Mouse (Mus musculus) cerebellum, adult 18-20 months (tissue): ENCODE data around the gene Ssbp3.

Experiments used
- DNase-seq, 2 experiments: peaks; one replicate each; pipeline ENCODE4 v3.0.0; 2021

Gene Ssbp3

DNA sequence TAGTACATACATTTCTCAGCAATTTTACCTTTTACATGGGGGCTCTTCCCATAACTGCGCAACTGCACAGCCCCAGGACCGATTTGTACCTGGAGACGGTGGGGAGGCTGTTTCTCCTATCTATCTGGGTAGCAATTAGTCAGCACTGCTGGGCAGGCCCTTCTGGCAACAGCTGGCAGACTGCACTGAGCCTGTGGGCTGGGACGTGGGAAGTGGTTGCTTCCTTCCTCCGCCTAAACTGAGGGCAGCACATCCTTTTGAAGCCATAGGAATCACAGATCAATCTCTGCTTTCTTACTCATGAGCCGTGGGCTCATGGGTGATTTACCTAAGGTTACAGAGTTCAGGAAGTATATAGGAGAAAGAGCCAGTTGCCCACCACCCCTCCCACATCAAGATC is 148.3 kb downstream of the Ssbp3 start:
- DNase-seq, result no peak

DNA sequence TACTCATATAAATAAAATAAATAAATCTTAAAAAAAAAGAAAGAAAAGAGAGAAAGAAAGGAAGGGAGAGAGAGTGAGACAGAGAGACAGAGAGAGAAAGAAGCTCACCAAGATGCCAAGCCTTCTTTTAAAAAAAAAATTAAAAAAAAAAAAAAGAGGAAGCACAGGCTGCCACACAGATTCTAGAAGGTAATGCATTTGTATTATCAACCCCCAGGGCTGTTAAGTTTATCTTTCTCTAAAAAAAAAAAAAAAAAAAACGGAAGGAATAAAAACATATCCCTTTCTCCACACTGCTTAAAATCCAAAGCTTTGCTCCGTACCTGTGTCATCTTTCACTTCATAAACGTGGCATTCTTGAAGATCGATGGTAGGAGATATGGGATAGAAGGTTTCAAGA is 151.1 kb downstream of the Ssbp3 start:
- DNase-seq, result no peak

DNA sequence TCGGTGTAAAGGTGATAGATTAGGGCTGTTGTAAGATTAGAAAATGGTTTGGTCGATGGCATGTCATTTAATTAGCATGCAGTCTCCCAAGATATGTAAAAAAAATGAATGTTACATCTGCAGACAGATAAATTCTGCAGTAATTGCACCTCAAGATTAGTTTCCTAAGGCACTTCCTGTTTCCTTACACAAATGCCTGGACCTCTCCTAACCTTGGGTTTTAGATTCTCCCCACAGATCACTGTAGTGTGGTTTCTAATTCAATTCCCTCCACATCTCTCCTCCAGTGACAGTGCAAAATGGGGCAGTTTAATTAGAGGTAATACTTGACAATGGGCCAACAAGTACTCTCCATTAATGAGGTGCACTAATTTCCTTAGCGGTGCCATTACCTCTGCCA is 152.7 kb downstream of the Ssbp3 start:
- DNase-seq, result no peak

DNA sequence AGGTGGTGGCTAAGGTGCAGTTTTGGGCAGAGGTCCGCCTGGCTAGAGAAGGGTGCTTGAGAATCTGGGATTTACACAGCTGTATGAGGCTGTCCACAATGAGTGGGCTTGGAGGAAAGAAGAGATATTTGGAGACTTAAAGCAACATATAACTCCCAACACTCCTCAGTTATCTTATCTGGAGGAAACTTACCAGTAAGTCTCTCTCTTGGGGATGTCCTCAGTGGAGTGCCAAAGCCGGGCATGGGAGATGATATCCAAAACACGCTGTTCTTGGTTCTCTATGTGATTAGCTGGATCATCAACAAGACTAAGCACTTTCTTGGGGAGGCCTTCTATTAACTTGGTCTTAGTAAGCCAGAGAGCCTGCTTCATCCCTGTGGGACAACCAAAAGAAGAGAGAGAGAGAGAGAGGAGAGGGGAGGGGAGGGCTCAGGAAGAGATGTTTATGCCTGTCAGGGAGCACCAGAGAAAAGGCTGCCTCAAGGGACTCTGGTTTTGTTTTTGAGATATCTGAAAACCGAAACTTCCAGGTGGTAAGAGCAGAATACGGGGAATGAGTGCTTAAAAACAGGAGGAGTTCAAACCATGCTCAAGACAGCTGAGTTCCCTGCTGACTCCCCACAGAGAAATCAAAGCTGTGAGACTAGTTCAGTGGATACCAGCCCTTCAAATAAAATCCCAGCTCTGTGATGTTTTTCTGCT is 154.0 kb downstream of the Ssbp3 start:
- DNase-seq, result no peak

DNA sequence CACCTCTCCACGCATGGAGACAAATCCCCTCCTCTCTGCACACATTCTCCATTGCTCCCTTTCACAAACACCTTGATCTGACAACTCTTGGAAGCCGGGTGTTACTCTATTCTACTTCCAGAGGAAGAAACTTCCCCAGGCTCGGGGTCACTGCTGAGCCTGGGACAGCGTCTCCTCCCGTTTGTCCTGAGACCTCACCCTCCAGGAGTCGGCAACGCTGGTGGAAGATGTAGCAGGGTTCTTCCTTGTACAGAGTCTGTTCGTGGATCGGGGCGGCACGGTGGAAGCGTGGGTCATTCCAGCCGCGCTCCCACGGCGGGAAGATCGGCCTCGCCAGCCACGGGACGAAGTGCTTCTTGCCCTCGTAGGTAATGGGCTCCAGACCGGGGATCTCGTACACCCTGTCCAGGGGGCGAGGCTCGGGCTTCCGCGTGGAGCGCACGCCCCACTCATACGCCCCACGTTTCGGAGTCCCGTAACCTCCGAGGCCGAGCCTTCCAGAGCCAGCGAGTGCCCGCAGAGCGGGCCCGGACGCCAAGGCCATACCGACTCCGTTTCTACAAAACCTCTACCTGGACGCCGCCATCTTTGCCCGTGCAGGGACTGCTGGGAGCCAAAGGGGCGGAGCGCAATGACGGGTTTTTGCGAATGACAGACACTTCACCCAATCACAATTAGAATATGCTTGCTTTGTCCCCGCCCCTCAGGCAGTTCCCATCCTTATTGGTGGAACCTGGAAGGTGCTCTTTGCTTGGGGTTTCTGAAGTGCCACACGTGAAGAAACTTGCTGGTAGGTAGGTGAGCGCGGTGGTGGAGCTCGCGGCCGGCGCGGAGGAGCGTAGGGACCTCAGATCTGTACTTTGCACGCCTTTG is 156.0 kb downstream of the Ssbp3 start, which contains the start of the genes Mrpl37 and Cyb5rl:
Gene Mrpl37, minus strand, starts transcription at position 617 of the 873 bp plus-strand sequence.
Gene Cyb5rl, plus strand, starts transcription at position 737 of the 873 bp plus-strand sequence.
- DNase-seq, result peak; percentile 96 to 97

DNA sequence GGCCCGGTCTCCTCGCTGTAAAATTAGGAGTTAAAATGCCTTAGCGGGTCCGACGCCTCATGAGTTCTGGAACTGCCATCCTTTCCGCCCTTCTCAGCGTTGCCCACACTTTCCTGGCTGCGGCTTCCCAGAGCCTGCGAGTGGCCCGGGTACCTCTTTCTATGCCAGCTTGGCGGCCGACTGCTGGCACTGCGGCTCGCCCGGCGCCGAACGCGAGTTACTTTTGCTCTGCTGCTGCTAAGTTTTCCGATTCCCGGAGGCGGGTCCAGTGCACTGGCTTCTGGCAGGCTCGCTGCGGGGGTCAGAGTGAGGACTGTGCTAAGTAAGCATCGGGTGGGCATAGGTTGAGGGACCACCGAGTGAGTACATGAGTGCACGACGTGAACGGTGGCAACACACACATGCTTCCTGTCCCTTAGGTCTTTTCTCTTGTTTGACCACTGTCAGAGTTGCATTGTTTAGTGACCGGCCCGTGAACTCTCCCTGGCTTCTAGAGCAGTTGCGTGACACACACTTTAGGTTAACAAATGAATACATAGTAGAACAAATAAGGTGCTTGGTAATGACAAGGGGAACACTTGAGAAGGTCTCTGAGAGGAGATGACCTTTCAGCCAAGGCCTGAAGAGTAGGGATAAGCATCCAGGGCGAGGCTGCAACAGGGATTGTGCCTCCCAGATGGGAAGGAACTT is 156.8 kb downstream of the Ssbp3 start:
- peak in 1 of 2 experiments; percentile 39 for DNase-seq

DNA sequence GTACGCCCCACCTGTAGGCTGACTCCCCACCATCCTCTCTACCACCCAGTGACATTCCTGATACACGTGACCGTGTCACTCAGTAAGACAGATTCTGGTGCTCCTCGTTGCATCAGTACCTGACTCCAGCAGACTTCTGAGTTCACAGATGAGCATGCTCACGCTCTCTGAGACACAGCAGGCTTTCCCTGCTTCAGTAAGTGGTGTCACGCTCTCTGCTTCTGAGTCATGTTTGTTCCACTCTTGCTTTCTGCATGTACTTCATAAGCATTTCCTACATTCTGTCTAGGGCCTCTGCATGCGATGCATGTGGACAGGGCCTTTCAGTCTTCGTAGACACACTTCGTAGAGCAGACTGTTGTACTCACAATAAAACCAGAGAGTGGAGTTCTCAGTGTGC is 161.8 kb downstream of the Ssbp3 start:
- DNase-seq, result no peak

DNA sequence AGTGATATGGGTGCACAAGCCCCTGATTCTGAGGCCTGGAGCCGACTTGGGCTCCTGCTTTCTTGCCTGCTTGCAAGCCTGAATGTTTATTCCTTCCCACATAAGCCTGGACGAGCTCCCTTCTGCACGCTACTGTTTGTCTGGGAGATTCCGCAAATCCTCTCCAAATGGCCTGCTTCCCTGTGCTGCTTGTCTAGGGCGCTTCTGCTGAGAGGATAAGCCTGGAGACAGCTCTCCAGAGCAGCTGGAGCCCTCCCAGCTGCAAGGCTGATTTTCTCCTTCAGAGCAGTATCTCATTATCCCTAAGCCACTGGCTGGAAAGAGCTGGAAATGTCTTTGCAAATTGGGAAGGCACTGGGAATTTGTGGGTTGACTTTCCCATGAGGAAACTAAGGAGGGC is 165.0 kb downstream of the Ssbp3 start:
- DNase-seq, result no peak

DNA sequence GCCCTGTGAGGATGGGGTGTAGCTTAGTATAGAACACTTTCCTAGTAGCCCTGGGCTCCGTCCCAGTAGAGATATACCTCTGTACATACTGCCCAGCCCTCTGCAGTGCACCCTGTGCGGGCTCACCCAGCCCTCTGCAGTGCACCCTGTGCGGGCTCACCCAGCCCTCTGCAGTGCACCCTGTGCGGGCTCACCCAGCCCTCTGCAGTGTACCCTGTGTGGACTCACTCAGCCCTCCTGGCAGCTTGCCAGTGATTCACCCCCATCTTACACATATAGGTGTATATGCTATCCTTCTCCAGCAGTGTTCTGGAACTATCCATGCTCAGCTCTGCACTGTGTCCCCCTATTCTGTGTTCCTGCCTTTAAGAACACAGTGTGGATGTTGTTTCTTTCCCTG is 168.4 kb downstream of the Ssbp3 start:
- DNase-seq, result no peak

DNA sequence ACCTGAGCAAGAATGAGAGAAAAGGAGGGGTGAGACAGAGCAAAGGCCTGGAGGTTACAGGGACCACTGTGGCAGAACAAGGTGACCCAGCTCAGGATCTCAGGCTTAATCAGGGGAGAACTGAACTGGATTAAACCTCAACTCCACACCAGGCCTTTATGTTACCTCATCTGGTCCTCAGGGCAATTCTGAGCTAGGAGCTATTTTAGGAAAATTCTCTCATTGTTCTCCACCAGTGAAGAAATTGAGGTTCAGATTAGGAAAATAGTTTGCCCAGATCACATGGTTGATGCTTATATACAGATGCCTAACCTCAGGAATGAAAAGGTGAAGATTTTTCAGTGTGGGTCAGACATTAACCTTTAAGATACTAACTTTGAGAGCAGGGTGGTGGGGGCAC is 169.2 kb downstream of the Ssbp3 start:
- DNase-seq, result no peak

DNA sequence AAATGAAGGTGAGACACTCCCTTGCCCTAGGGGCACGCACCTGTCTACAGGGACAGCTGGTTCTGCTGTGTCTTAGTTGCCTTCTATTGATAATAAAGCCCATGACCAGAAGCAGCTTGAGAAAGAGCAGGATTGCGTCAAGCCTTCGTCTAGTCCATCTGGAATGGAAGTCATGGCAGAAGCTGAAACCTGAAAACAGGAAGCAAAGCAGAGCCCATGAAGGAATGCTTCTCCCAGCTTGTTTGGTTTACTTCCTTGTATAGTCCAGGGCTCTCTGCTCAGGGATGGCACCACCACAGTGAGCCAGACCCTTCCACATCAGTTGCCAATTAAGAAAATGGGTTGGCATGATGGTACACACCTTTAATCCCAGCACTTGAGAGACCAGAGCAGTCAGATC is 171.7 kb downstream of the Ssbp3 start:
- no peak for DNase-seq

DNA sequence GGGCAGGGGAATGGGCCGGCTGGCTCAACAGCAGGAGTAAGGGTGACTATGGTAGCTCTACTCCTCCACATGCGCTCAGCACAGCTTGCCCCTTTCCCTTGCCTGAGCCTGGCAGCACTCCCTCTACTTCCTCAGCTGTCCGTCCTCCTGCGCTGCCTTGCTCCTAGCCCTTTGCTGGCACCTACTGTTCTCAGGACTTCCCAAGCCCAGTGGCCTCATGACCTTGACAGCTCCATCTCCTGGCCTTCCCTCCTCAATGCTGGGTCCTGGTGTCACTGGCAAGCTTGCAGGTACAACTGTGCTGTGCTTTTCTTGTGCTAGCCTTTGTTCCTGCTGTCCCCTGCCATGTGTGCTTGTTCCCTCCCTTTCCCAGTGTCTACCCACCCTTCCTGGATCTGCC is 172.6 kb downstream of the Ssbp3 start:
- DNase-seq, result no peak

DNA sequence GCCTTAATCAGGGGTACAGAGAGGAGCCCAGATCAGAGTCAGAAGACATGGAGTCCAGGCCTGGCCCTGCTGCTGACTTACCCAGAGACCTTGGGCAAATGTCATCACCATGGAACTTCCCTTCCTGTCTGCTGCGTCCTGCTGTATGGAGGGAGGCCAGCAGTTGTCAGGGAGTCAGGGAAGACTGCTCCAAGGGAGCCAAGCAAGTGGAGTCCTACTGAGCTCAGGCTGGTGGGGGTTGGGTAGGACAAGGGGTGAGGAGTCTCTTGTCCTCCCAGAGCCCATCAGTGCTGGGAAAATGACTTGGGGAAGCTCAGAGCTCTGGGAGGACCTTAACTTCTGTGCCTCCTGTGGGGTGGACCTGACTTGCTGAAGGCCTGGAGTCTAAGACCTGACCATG is 173.8 kb downstream of the Ssbp3 start:
- DNase-seq, result peak in 1 of 2 experiments; percentile 13

DNA sequence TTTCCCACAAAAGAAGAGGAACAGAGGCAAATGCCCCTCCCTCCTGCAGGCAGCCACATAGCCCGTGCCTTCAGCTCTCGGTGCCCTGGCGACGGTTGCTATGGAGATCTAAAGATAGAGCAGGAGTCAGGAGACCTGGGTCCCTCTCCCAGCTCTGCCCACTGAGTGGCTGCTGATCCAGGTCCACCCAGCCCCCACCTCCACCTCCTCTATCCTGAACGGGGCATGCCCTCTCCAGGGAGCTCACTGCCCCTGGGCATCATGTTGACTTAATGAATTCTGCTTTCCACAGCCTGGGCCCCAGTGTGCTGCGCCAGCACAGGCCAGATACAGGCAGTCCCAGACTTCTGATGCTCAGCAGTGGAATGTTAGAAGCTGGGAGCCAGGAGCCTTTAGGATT is 174.4 kb downstream of the Ssbp3 start:
- peak in 1 of 2 experiments; percentile 21 for DNase-seq

DNA sequence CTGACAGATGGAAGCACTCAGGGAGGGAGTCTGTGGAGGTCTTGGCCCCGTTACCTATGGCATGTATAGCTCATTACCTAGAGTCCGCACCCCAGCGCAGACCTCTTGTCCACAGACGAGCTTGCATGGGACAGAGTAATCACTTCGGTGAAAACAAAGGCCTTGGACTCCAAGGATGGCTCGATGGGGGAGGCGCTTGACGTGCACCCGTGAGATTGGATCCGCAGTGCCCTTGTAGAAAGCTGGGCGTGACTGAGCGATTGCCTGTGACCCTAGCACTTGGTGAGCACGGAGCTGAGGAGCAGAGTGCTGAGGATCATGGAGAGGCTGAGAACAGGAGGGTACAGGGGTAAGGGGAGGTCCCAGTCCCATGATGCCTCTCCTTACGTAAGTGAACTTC is 181.2 kb downstream of the Ssbp3 start:
- DNase-seq, result no peak

DNA sequence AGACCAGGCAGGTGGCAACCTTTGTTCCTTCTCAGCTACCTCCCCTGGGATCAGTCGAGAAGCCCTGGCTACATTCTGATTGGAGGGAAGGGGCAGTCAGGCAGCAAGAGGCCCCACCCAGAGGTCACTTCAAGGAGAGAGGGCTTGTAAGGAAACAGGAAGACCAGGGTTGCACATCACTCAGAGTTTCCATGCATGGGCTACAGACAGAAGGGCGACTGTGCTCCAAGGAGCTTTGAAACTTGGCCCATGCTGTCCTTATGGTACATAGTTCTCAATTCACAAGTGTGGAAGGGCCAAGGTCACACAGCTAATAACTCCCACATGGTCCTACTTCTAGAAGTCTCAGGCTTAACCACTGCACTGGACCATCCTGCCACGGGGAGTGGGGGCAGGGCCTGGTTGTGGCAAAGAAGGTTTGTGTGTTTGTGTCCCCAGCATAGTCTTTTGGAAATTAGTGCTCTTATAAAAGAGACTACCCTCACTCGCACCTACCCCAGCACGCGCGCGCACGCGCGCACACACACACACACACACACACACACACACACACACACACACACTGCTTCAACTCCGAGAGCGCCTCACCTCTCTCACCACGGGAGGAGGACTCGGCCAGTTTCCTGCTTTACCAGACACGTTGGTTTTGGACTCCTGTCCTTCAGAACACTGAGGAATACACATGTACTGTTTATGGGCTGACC is 184.1 kb downstream of the Ssbp3 start:
- no peak for DNase-seq

DNA sequence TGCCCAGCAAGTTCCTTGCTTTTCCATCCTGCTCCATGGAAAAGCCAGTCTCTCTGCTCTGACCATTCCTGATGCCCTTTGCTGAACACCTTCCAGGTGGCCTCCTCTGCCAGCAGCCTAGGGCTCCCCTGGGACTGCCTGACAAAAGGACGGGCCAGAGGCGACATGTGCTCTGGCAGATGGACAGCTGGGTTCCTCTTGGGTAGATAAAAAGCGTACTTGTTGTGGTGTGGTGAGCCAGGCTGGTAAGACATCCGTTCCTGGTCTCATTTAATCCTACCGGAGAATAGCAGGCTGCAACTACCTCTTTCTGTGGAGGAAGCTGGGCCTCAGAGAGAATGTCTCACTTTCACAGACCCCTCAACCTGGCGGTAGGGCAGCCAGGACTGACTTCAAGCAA is 185.5 kb downstream of the Ssbp3 start:
- DNase-seq, result peak; percentile 19 to 25

DNA sequence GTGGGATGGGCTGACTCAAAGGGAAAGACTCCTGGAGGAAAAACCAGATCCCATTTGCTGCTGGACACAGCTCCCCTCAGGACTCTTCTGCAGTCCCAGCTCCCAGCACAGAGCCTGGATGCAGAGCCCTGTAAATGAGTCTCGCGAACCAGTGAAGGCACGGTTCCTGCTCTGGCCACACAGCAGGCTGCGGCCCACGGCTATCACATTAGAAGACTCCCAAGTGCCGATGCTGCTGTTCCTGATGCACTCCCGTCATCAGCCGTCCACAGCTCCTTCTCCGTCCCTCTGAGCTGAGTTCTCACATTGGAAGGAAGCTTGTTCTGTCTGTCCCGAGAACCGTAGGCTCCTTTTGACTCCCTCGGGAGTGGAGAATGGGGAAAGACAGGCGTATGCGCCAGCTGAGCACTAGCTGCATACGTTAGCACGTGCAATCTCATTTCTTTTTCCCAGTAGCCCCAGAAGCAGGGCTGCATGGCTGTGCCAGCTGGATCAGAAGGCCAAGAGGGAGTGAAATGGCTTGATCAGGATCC is 186.4 kb downstream of the Ssbp3 start, which contains the start of gene Cdcp2:
Gene Cdcp2, plus strand, starts transcription at position 51 of the 533 bp plus-strand sequence.
- DNase-seq, result no peak

DNA sequence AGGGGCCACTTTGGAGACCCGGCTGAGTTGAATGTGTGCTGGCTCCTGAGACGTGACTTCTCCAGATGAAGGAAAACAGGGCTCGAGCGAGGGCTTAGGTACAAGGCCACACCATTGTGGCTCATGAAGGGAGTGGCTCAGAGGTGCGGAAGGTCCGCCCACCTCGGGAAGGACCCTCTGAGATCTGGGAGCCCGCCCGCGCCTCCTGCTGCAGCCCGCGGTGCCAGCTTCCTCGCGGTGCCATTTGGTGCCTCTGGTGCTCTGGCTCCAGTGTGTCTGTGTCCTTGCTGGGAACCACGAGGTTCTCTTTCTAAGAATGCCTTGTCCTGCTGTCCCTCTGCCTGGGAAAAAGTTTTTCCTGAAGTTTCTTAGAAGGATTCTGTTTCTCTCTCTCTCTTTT is 187.4 kb downstream of the Ssbp3 start:
- DNase-seq, result no peak

DNA sequence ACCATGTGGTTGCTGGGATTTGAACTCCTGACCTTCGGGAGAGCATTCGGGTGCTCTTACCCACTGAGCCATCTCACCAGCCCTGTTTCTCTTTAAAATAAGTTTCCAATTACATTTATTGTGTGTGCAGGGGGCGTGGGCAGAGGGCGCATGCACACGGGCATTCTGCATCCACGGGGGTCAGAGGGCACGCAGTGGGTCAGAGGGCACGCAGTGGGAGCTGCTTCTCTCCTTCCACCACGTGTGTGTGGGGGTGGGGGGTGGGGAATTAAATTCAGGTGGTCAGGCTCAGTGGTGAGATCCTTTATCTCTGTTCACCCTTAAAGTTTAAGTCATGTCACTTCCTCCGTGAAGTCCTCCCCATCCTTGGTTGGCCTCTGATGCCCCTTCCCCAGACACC is 187.9 kb downstream of the Ssbp3 start:
- no peak for DNase-seq

DNA sequence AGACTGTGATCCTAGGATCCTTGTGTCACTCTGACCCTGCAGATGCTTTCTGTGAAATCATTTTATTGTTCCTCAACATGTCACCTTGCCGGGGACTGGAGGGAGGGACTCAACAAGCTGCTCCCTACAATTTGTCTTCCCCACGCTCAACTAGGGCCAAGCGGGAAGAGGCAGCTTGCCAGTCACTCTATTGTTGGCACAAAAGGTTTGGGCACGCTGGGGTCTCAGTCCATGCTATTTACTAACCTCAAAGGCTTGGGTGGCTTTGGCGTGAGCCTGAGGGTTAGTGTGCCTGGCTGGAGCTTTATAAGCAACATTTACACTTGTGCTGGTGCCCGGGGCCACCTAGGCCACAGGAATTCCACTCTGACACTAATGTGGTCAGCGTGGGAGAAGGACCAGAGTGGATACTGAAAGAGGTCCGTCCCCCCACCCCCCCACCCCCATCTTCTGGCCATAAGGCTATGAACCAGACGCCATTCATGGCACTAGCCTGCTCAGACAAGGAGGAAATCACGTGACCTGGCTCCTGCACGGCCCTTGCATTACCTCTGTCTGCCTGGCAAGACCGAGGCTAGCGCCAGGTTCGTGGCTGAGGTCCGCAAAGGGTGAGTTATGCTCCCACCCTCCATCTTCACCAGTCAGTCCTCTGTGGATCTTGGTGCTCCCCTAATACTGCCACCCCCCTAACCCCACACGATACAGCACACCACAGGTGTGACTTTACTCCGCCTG is 188.5 kb downstream of the Ssbp3 start:
- DNase-seq, result no peak
